Mouse (Mus musculus) cerebellum, adult 2 months (tissue): ENCODE measurements around the gene Pym1.

Experiments
- CTCF ChIP-seq: fragments of 200-500 bp; IDR thresholded peaks from 2 replicates; pipeline ENCODE4 v1.5.1; 2011; ENCODE audit warnings: low read depth, mild to moderate bottlenecking, control low read depth, low read length, moderate library complexity, borderline replicate concordance; ENCODE audit not compliant: insufficient read depth
- POLR2A ChIP-seq: fragments of 200-500 bp; IDR thresholded peaks from 2 replicates; pipeline ENCODE4 v1.6.1; 2011; ENCODE audit warnings: low read length, control low read depth, borderline replicate concordance; ENCODE audit not compliant: insufficient read depth

DNA sequence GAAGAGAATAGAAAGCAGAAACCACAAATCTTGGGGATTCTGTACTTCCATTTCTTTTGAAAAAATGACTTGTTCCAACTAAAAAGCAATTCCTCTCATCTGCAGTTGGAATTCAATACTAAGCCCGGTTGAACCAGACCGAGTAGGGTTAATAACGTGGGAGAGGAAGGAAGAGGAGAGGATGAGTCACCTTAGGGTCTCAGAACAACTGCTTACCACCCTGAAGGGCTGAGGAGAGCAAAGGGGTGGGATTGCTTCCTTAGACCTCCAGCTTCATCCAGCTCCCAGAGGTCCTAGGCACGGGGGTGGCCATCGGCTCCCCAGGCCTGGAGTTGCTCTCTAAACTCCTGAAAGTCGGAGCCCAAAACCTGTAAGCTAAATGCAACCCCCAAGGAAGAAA is 55.7 kb downstream of the Pym1 start:
- TF ChIP-seq POLR2A, result no peak
- TF ChIP-seq CTCF, result no peak
